In genomic region chr19:47049061-47049460, GRCm38 (mm10) we compare ENCODE assay signal across 9 mouse cellular contexts. TPM values are rescaled to one million over a fixed set of nuclear protein-coding genes. Genes with fewer than 3 reads are reported as not detected.
A peak's percentile ranks its signal among the peaks of the same experiment; 100 is the strongest.
DNase-seq lines count a peak whose midpoint lies in the region; ATAC-seq and TF ChIP-seq lines count a peak whose summit lies in the region.
"Had no signal": no experiment of that assay in that cellular context is flagged by ENCODE, and none has a peak within 500 bp of the region (broad histone marks: within the 10 kb centered on the region; RNA-seq: fewer than 3 reads in every experiment).

No protein-coding gene starts in this region.

- peak overlapping the region; percentile 87 for H3K4me3 ChIP-seq in kidney, embryonic 15.5 days (replicated peaks)
- H3K4me3 ChIP-seq in embryonic facial prominence, embryonic 12.5 days: peak overlapping the region; percentile 85; the same call in 1 of the 2 replicates
- no peak overlapping the region for H3K4me3 ChIP-seq in intestine, embryonic 15.5 days (replicated peaks)
- H3K4me3 ChIP-seq in midbrain, postnatal 0 days (ENCODE audit: low read depth, low read length): no peak overlapping the region
- no peak overlapping the region; the same call in 1 of the 2 replicates for H3K4me3 ChIP-seq in layer of hippocampus, adult 2 months

- H3K36me3 ChIP-seq in kidney, embryonic 15.5 days: peaks cover 35% of the 10 kb centered on the region
- peaks cover 31% of the 10 kb centered on the region for H3K36me3 ChIP-seq in embryonic facial prominence, embryonic 12.5 days
- H3K36me3 ChIP-seq in intestine, embryonic 15.5 days: no peaks in the 10 kb centered on the region
- peaks cover 16% of the 10 kb centered on the region for H3K36me3 ChIP-seq in midbrain, postnatal 0 days (ENCODE audit: insufficient read depth, low read length)

- peak overlapping the region; percentile 81 for H3K4me2 ChIP-seq in kidney, embryonic 15.5 days
- H3K4me2 ChIP-seq in embryonic facial prominence, embryonic 12.5 days (replicated peaks): peak overlapping the region; percentile 76
- peak overlapping the region; percentile 65 for H3K4me2 ChIP-seq in intestine, embryonic 15.5 days (replicated peaks)
- peak overlapping the region; percentile 77; the same call in 1 of the 2 replicates for H3K4me2 ChIP-seq in midbrain, postnatal 0 days (ENCODE audit: low read depth, low read length, poor library complexity, severe bottlenecking)

- no peak overlapping the region for H3K27ac ChIP-seq in kidney, embryonic 15.5 days
- H3K27ac ChIP-seq in embryonic facial prominence, embryonic 12.5 days: no peak overlapping the region
- H3K27ac ChIP-seq in intestine, embryonic 15.5 days: no peak overlapping the region
- H3K27ac ChIP-seq in midbrain, postnatal 0 days (ENCODE audit: low read depth, low read length): no peak overlapping the region
- H3K27ac ChIP-seq in layer of hippocampus, adult 2 months: no peak overlapping the region

- peaks cover 20% of the 10 kb centered on the region for H3K4me1 ChIP-seq in kidney, embryonic 15.5 days
- peaks cover 12% of the 10 kb centered on the region for H3K4me1 ChIP-seq in embryonic facial prominence, embryonic 12.5 days
- peaks cover 9% of the 10 kb centered on the region for H3K4me1 ChIP-seq in intestine, embryonic 15.5 days (replicated peaks)
- peaks cover 4% of the 10 kb centered on the region; the same call in 1 of the 2 replicates for H3K4me1 ChIP-seq in midbrain, postnatal 0 days (ENCODE audit: insufficient read depth, low read length)

- H3K9ac ChIP-seq in kidney, embryonic 15.5 days: 0 out of 2 replicates have a peak overlapping the region, but pooled peaks have one; percentile 91
- no peak overlapping the region; the same call in none of the 2 replicates for H3K9ac ChIP-seq in embryonic facial prominence, embryonic 12.5 days
- H3K9ac ChIP-seq in intestine, embryonic 15.5 days: no peak overlapping the region
- no peak overlapping the region for H3K9ac ChIP-seq in midbrain, postnatal 0 days (replicated peaks; ENCODE audit: low read length, poor library complexity, severe bottlenecking)

- no peaks in the 10 kb centered on the region for H3K9me3 ChIP-seq in kidney, embryonic 15.5 days (replicated peaks)
- H3K9me3 ChIP-seq in embryonic facial prominence, embryonic 12.5 days: no peaks in the 10 kb centered on the region
- H3K9me3 ChIP-seq in intestine, embryonic 15.5 days: no peaks in the 10 kb centered on the region
- no peaks in the 10 kb centered on the region for H3K9me3 ChIP-seq in midbrain, postnatal 0 days (ENCODE audit: low read length)

- no peak for ATAC-seq in kidney, embryonic 15.5 days (replicated peaks; ENCODE audit: low FRiP score)
- no peak for ATAC-seq in embryonic facial prominence, embryonic 12.5 days (ENCODE audit: insufficient number of reproducible peaks, insufficient read depth, low FRiP score, low TSS enrichment)
- no peak for ATAC-seq in intestine, embryonic 15.5 days
- ATAC-seq in midbrain, postnatal 0 days (ENCODE audit: low FRiP score): no peak

- 65% methylated on average over 4 of the region's 4 CpGs for WGBS in kidney, embryonic 15.5 days
- WGBS in embryonic facial prominence, embryonic 12.5 days: 65% methylated on average over 4 of the region's 4 CpGs
- WGBS in intestine, embryonic 15.5 days: 54% methylated on average over 4 of the region's 4 CpGs
- 65% methylated on average over 4 of the region's 4 CpGs for WGBS in midbrain, postnatal 0 days

- no peak for DNase-seq in kidney, postnatal 4 days
- no peak for DNase-seq in midbrain, postnatal 0 days (ENCODE audit: low spot score)
- no peak for DNase-seq in layer of hippocampus, adult 2 months (ENCODE audit: low spot score in 2 of 2)
- no peak for DNase-seq in ovary, postnatal 14 days (ENCODE audit: low spot score)
- no peak for DNase-seq in retina, postnatal 1 day

- no peaks in the 10 kb centered on the region for H3K27me3 ChIP-seq in kidney, embryonic 15.5 days
- no peaks in the 10 kb centered on the region for H3K27me3 ChIP-seq in embryonic facial prominence, embryonic 12.5 days
- H3K27me3 ChIP-seq in intestine, embryonic 15.5 days (replicated peaks): no peaks in the 10 kb centered on the region
- H3K27me3 ChIP-seq in midbrain, postnatal 0 days (ENCODE audit: insufficient read depth, low read length): no peaks in the 10 kb centered on the region; the same call in 1 of the 2 replicates

- no peak for TF ChIP-seq CTCF in midbrain, postnatal 0 days (IDR thresholded peaks at IDR 0.05)
- no peak for TF ChIP-seq CTCF in layer of hippocampus, adult 2 months (conservative IDR thresholded peaks at IDR 0.05)

RNA-seq across cellular contexts. Expression of gene Pcgf6, which starts 1.6 kb away (rescaled TPM):
- 25.6 and 26.2 TPM in 2 replicates for polyA plus RNA-seq in kidney, embryonic 15.5 days (2015; fragmentation: Nextera tagmentation; extraction: Ambion mirVana)
- 31.5 and 31.7 TPM in 2 replicates for polyA plus RNA-seq in embryonic facial prominence, embryonic 12.5 days (2016; fragmentation: Nextera tagmentation; extraction: Ambion mirVana)
- 18.9 and 19.5 TPM in 2 replicates for polyA plus RNA-seq in intestine, embryonic 15.5 days (2015; fragmentation: Nextera tagmentation; extraction: Ambion mirVana)
- total RNA-seq in midbrain, postnatal 0 days (2014; rRNA removed): 26.3 and 29.2 TPM in 2 replicates
- polyA plus RNA-seq in midbrain, postnatal 0 days (2015; fragmentation: Nextera tagmentation; extraction: Ambion mirVana): 21.8 and 23.6 TPM in 2 replicates
- total RNA-seq in layer of hippocampus, adult 2 months (2021): 10 to 100 TPM; 19.3 to 25.5 TPM

RNA-seq across cellular contexts. Expression of gene Taf5, which starts 18.5 kb away (rescaled TPM):
- 5.4 and 5.9 TPM in 2 replicates for polyA plus RNA-seq in kidney, embryonic 15.5 days (2015; fragmentation: Nextera tagmentation; extraction: Ambion mirVana)
- 11.9 and 12.4 TPM in 2 replicates for polyA plus RNA-seq in embryonic facial prominence, embryonic 12.5 days (2016; fragmentation: Nextera tagmentation; extraction: Ambion mirVana)
- polyA plus RNA-seq in intestine, embryonic 15.5 days (2015; fragmentation: Nextera tagmentation; extraction: Ambion mirVana): 5.0 and 5.5 TPM in 2 replicates
- total RNA-seq in midbrain, postnatal 0 days (2014; rRNA removed): 8.6 and 10.8 TPM in 2 replicates
- polyA plus RNA-seq in midbrain, postnatal 0 days (2015; fragmentation: Nextera tagmentation; extraction: Ambion mirVana): 2.9 and 3.0 TPM in 2 replicates
- total RNA-seq in layer of hippocampus, adult 2 months (2021): 1 to 10 TPM; 5.2 to 5.6 TPM

RNA-seq across cellular contexts. Expression of gene Nt5c2, which starts 34.1 kb away (rescaled TPM):
- 79.6 and 81.5 TPM in 2 replicates for polyA plus RNA-seq in kidney, embryonic 15.5 days (2015; fragmentation: Nextera tagmentation; extraction: Ambion mirVana)
- 75.2 and 76.1 TPM in 2 replicates for polyA plus RNA-seq in embryonic facial prominence, embryonic 12.5 days (2016; fragmentation: Nextera tagmentation; extraction: Ambion mirVana)
- polyA plus RNA-seq in intestine, embryonic 15.5 days (2015; fragmentation: Nextera tagmentation; extraction: Ambion mirVana): 48.4 and 49.1 TPM in 2 replicates
- total RNA-seq in midbrain, postnatal 0 days (2014; rRNA removed): 64.1 and 68.1 TPM in 2 replicates
- 81.8 and 83.0 TPM in 2 replicates for polyA plus RNA-seq in midbrain, postnatal 0 days (2015; fragmentation: Nextera tagmentation; extraction: Ambion mirVana)
- total RNA-seq in layer of hippocampus, adult 2 months (2021): 10 to 100 TPM; 80.9 to 84.4 TPM

RNA-seq across cellular contexts. Expression of gene Ina, which starts 34.6 kb away (rescaled TPM):
- 1.8 and 4.4 TPM in 2 replicates for polyA plus RNA-seq in kidney, embryonic 15.5 days (2015; fragmentation: Nextera tagmentation; extraction: Ambion mirVana)
- polyA plus RNA-seq in embryonic facial prominence, embryonic 12.5 days (2016; fragmentation: Nextera tagmentation; extraction: Ambion mirVana): 39.4 and 50.5 TPM in 2 replicates
- 13.9 and 14.5 TPM in 2 replicates for polyA plus RNA-seq in intestine, embryonic 15.5 days (2015; fragmentation: Nextera tagmentation; extraction: Ambion mirVana)
- total RNA-seq in midbrain, postnatal 0 days (2014; rRNA removed): 229 and 248 TPM in 2 replicates
- polyA plus RNA-seq in midbrain, postnatal 0 days (2015; fragmentation: Nextera tagmentation; extraction: Ambion mirVana): 294 and 310 TPM in 2 replicates
- 100 to 1,000 TPM; 170 to 180 TPM for total RNA-seq in layer of hippocampus, adult 2 months (2021)
- total RNA-seq: hematopoietic stem cell, adult 5-6 weeks had no signal

RNA-seq across cellular contexts. Expression of gene Usmg5, which starts 41.4 kb away (rescaled TPM):
- 1,312 and 1,558 TPM in 2 replicates for polyA plus RNA-seq in kidney, embryonic 15.5 days (2015; fragmentation: Nextera tagmentation; extraction: Ambion mirVana)
- 1,248 and 1,291 TPM in 2 replicates for polyA plus RNA-seq in embryonic facial prominence, embryonic 12.5 days (2016; fragmentation: Nextera tagmentation; extraction: Ambion mirVana)
- polyA plus RNA-seq in intestine, embryonic 15.5 days (2015; fragmentation: Nextera tagmentation; extraction: Ambion mirVana): 1,509 and 1,736 TPM in 2 replicates
- 620 and 786 TPM in 2 replicates for total RNA-seq in midbrain, postnatal 0 days (2014; rRNA removed)
- 1,971 and 2,037 TPM in 2 replicates for polyA plus RNA-seq in midbrain, postnatal 0 days (2015; fragmentation: Nextera tagmentation; extraction: Ambion mirVana)
- 100 to 1,000 TPM; 713 to 825 TPM for total RNA-seq in layer of hippocampus, adult 2 months (2021)

Comparison
In these comparisons a context has a peak if more than half of its experiments do, and no peak if none do; other contexts are left out.
1. H3K4me3 ChIP-seq: peak in kidney, embryonic 15.5 days (single experiment) and embryonic facial prominence, embryonic 12.5 days (single experiment); none in intestine, embryonic 15.5 days (single experiment), midbrain, postnatal 0 days (single experiment) and layer of hippocampus, adult 2 months (single experiment).
2. Peak in every context shown above with its lines, with median percentiles within 50 percentile points of each other: H3K4me2 ChIP-seq.